Mouse (Mus musculus): ENCODE results near the gene Cacna1a. TPM values are rescaled to one million over a fixed set of nuclear protein-coding genes. Genes with fewer than 3 reads are reported as not detected.
"Not testable (repeated sequence)": the region's sequence is repeated elsewhere in the genome, so short reads cannot be mapped to it uniquely, and the experiment has no call there.

Cacna1a gene
- total RNA-seq, 2 experiments from 2014 or later = not detected

GRCm38 (mm10) chr8:84466932-84467331, 78.7 kb downstream of the Cacna1a start:
- ATAC-seq (replicated peaks; ENCODE audit: low FRiP score, poor library complexity, severe bottlenecking) = no peak

GRCm38 (mm10) chr8:84469076-84469475, 80.8 kb downstream of the Cacna1a start:
- no peak for ATAC-seq (replicated peaks; ENCODE audit: low FRiP score, poor library complexity, severe bottlenecking)

GRCm38 (mm10) chr8:84471271-84471995, 83.2 kb downstream of the Cacna1a start:
- no peak for ATAC-seq (replicated peaks; ENCODE audit: low FRiP score, poor library complexity, severe bottlenecking)

GRCm38 (mm10) chr8:84474456-84474855, 86.2 kb downstream of the Cacna1a start:
- no peak for ATAC-seq (replicated peaks; ENCODE audit: low FRiP score, poor library complexity, severe bottlenecking)

DNA sequence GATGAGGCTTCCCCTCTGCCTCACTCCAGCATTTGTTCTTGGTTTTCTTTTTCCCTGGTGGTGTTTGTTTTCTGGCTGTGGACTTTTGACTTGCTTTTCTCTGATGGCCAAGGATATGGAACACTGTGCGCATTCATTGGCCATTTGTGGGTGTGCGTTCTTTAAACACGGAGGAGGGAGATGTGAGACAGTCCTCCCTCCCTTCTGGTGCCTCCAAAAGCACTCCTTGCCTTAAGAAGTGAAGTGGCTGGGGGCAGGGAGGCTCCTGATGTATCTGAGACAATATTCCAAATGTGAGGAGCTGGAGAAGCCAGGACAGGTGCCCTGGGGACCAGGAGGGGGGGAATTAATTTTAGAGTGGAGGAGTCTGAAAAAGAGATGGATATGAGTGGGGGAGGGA, 89.1 kb downstream of the Cacna1a start:
- no peak for ATAC-seq (replicated peaks; ENCODE audit: low FRiP score, poor library complexity, severe bottlenecking)

GRCm38 (mm10) chr8:84483004-84483403, 94.8 kb downstream of the Cacna1a start:
- no peak for ATAC-seq (replicated peaks; ENCODE audit: low FRiP score, poor library complexity, severe bottlenecking)

DNA sequence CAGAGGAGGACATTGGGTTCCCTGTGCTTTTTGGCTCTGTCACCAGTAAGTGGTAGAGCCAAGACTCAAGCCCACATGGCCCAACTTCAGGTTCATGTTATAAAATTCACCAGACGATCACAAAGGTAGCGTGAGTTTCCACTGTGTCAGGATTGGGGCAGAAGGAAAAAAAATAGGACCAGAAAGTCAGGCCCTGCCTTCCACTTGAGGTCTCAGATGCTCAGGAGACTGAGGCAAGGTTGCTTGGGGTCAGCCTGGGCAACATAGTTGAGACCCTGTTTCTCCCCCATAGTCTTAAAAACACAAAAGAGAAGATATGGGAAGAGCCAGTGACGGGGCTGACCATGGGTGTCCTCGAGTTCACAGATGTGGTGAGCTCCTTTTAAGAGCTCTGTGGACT, 97.1 kb downstream of the Cacna1a start:
- no peak for ATAC-seq (replicated peaks; ENCODE audit: low FRiP score, poor library complexity, severe bottlenecking)

GRCm38 (mm10) chr8:84485864-84486263, 97.6 kb downstream of the Cacna1a start:
- ATAC-seq (replicated peaks; ENCODE audit: low FRiP score, poor library complexity, severe bottlenecking) = no peak

GRCm38 (mm10) chr8:84489223-84489622, 101.0 kb downstream of the Cacna1a start:
- no peak for ATAC-seq (replicated peaks; ENCODE audit: low FRiP score, poor library complexity, severe bottlenecking)

DNA sequence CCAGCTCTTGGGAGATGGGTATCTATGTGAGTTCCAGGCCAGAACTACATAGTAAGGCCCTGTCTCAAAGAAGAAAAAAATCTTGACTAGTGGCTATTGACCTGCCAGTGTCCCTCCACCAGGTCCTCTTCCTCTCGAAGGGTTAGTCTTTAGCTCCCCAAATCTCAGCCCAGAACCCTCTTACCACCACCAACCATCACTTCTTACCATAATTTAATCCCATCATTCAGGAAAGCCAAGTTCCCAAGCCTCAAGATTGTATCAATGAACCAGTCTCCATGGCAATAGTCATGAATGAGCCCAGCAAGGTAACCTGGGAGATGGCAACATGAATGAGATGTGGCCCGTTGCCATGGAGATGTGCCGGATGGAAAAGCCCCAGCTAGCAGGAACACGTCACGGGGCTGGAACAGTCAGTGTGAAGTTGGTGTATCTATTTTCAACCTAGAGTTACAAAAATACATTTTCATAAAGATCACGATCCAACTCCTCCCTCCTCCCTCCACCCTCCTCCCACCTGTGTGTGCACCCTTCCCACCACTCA, 106.4 kb downstream of the Cacna1a start:
- no peak for ATAC-seq (replicated peaks; ENCODE audit: low FRiP score, poor library complexity, severe bottlenecking)

DNA sequence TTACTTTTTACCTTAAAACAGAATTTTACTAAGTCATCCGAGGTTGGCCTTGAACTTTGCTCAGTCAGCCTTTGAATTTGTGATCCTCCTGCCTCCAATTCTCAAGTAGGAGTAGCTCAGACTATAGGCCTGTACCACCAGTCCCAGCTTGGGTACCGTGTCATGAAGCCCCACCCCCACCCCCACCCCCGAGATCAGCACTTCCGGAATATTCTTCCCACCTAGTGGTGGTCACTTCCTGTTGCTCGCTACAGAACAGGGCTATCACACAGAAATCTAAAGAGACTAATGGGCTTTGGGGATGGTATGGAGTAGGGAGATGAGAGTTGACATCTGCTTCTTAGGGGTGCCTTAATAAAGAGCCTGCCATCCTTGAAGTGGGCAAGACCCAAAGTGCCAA, 112.9 kb downstream of the Cacna1a start:
- ATAC-seq (replicated peaks; ENCODE audit: low FRiP score, poor library complexity, severe bottlenecking) = no peak

DNA sequence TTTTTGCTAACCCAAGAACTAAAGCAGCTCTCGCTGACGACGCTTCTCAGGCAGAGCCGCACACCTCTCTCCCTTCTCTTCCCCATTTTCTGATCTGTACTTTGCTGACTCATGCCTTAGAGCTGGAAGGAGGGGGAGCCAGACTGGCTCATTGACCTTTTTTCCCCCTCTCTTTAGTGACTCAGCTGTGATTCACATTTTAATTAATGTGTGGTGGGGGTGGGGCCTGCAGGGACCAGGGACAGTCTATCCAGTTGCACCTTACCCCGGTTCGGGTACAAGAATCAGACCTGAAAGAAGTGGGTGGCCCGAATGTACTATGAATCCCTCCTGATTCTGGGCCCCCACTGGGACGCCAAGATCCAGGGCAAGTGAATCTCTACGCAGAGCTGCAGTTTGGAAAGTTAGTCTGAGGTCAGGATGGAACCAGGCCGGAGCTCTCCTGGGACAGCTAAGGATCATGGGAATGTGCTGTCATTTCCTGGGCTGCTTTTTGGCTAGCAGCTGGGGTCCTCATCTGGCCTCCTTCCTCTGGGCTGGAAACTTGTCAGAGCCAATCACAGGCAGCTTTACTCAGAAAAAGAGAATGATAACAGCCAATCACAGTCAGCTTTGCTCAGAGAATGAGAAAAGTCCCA, 113.5 kb downstream of the Cacna1a start:
- no peak for ATAC-seq (replicated peaks; ENCODE audit: low FRiP score, poor library complexity, severe bottlenecking)

GRCm38 (mm10) chr8:84502638-84503037, 114.4 kb downstream of the Cacna1a start:
- no peak for ATAC-seq (replicated peaks; ENCODE audit: low FRiP score, poor library complexity, severe bottlenecking)

DNA sequence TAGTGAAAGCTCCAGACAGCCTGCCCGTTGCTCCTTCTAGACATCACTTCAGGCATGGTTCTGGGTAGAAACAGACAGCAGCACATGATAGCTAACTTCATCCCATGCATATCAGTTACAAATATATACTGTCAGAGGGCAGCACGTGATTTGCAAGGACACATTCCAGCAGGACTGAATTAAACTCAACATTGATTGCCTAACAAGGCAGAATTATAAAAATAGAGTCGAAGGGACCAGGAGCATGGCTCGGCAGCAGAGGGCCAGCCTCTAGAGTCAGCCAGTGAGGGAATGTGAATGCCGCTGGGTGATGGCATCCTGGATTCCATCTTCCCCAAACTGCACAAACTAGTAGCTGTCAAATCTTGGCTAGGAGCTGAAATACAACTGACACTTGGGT, 119.0 kb downstream of the Cacna1a start:
- ATAC-seq (replicated peaks; ENCODE audit: low FRiP score, poor library complexity, severe bottlenecking) = no peak

- ATAC-seq (replicated peaks; ENCODE audit: low FRiP score, poor library complexity, severe bottlenecking) = not testable (repeated sequence)
These were observed 121.5 kb downstream of the Cacna1a start for GRCm38 (mm10) chr8:84509764-84510163.

- ATAC-seq (replicated peaks; ENCODE audit: low FRiP score, poor library complexity, severe bottlenecking) = no peak
These were observed 123.4 kb downstream of the Cacna1a start for GRCm38 (mm10) chr8:84511621-84512020.

GRCm38 (mm10) chr8:84513765-84514164, 125.5 kb downstream of the Cacna1a start:
- no peak for ATAC-seq (replicated peaks; ENCODE audit: low FRiP score, poor library complexity, severe bottlenecking)

DNA sequence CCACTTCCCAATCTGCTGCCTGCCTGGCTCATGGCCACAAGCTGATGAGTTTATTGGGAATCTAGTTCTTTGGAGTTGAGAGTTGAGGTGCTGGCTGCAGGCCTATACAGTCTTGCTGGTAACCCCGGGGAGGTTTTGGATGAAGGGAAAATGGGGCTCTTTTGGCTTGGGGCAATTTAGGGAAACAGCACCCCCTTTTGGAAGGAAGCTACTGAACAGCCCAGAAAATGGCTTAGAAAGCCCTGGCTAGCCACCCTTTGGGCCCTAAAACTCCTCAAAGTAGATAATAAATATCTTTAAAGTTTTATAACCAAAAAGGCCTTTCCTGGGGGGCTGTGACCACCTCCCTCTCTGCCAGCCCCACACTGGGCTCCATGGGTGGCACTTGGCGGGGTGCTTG, 129.9 kb downstream of the Cacna1a start:
- ATAC-seq (replicated peaks; ENCODE audit: low FRiP score, poor library complexity, severe bottlenecking) = no peak

DNA sequence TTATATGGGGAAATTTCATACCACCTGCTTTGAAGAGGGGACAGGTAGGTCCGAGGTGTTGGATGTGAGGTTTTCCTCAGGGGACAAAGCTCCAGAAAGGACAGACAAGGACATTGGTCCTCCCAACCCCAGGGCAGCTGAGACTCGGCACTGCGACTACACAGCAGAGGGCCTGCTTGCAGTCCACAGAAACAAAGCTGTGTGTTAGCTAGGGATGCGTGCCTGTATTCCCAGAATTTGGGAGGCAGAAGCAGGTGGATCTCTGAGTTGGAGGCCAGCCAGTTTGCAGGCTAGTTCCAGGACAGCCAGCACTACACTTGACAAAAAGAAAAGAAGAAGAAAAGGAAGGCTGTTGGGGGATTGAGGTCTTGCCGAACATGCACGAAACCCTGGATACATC, 130.5 kb downstream of the Cacna1a start:
- no peak for ATAC-seq (replicated peaks; ENCODE audit: low FRiP score, poor library complexity, severe bottlenecking)

GRCm38 (mm10) chr8:84519767-84520626, 131.8 kb downstream of the Cacna1a start:
- no peak for ATAC-seq (replicated peaks; ENCODE audit: low FRiP score, poor library complexity, severe bottlenecking)

Measured in erythroblast, adult 5-6 weeks (primary cell).